ENCODE assay signal across 18 mouse cellular contexts in the genomic region with DNA sequence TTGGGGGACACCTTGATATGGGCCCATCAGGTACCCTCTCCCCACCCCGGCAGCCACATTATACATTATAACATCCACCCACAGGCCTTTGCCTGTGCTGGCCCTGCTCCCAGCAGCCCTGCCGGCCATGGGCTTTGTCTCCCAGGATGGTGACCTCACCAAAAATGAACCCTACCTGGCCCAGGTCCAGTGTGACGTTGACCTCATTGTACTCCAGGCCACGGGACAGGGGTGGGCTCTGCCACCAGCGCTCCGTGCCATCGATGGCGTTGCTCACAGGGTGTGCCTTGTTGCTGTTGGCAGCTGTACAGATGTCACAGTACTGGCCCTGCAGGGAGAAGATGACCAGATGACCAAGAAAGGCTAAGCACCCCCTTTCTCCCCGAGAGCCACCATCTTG. TPM values are rescaled to one million over a fixed set of nuclear protein-coding genes. Genes with fewer than 3 reads are reported as not detected.
DNase-seq lines count a peak whose midpoint lies in the region; ATAC-seq and TF ChIP-seq lines count a peak whose summit lies in the region.
"Had no signal": no experiment of that assay in that cellular context is flagged by ENCODE, and none has a peak within 500 bp of the region (broad histone marks: within the 10 kb centered on the region; RNA-seq: fewer than 3 reads in every experiment).

No protein-coding gene starts in this region.

- H3K27me3 ChIP-seq in kidney, embryonic 14.5 days (ENCODE audit: control insufficient read depth, insufficient read depth, low read length): peaks cover 18% of the 10 kb centered on the region
- no peaks in the 10 kb centered on the region; the same call in 1 of the 2 replicates for H3K27me3 ChIP-seq in E14TG2a.4 (ENCODE audit: insufficient read depth, low read length)
- H3K27me3 ChIP-seq in lung, postnatal 0 days (replicated peaks; ENCODE audit: insufficient read depth, low read length): no peaks in the 10 kb centered on the region

- H3K9me3 ChIP-seq in kidney, embryonic 14.5 days (ENCODE audit: control insufficient read depth, low read length): no peaks in the 10 kb centered on the region
- H3K9me3 ChIP-seq in E14TG2a.4 (ENCODE audit: low read length): no peaks in the 10 kb centered on the region
- no peaks in the 10 kb centered on the region for H3K9me3 ChIP-seq in lung, postnatal 0 days (ENCODE audit: low read length)
- H3K9me3 ChIP-seq: forebrain, embryonic 12.5 days; G1E; heart, embryonic 15.5 days; hindbrain, embryonic 10.5 days; neural tube, embryonic 12.5 days had no signal

- H3K27ac ChIP-seq in kidney, embryonic 14.5 days (ENCODE audit: low read depth, low read length): no peak overlapping the region
- H3K27ac ChIP-seq in brown adipose tissue, adult 24 weeks (replicated peaks; ENCODE audit: low read depth, low read length): 0 out of 2 replicates have a peak overlapping the region, but pooled peaks have one; percentile 17
- peak overlapping the region; percentile 94 for H3K27ac ChIP-seq in lung, postnatal 0 days (ENCODE audit: low read length)
- H3K27ac ChIP-seq: forebrain, embryonic 12.5 days; heart, embryonic 15.5 days; hindbrain, embryonic 10.5 days; neural tube, embryonic 12.5 days had no signal

- no peak overlapping the region for H3K4me2 ChIP-seq in kidney, embryonic 14.5 days (replicated peaks; ENCODE audit: low read depth, low read length)
- no peak overlapping the region for H3K4me2 ChIP-seq in lung, postnatal 0 days (replicated peaks; ENCODE audit: low read depth, low read length)
- H3K4me2 ChIP-seq: forebrain, embryonic 12.5 days; heart, embryonic 15.5 days; midbrain, embryonic 11.5 days; neural tube, embryonic 12.5 days had no signal

- H3K36me3 ChIP-seq in kidney, embryonic 14.5 days (ENCODE audit: control insufficient read depth, insufficient read depth, low read length): no peaks in the 10 kb centered on the region
- peaks cover 70% of the 10 kb centered on the region for H3K36me3 ChIP-seq in E14TG2a.4 (ENCODE audit: insufficient read depth, low read length)
- H3K36me3 ChIP-seq in lung, postnatal 0 days (ENCODE audit: insufficient read depth, low read length): peaks cover 5% of the 10 kb centered on the region; the same call in 1 of the 2 replicates
- H3K36me3 ChIP-seq: forebrain, embryonic 12.5 days; heart, embryonic 15.5 days; neural tube, embryonic 12.5 days had no signal

- WGBS in kidney, embryonic 14.5 days: 94% methylated on average over 9 of the region's 9 CpGs
- WGBS in lung, postnatal 0 days: 57% methylated on average over 9 of the region's 9 CpGs

- no peak overlapping the region for H3K4me3 ChIP-seq in kidney, embryonic 14.5 days (ENCODE audit: low read length)
- H3K4me3 ChIP-seq in E14TG2a.4 (replicated peaks; ENCODE audit: low read length): peak overlapping the region; percentile 96
- H3K4me3 ChIP-seq in brown adipose tissue, adult 24 weeks (ENCODE audit: insufficient read depth, low read depth, low read length): no peak overlapping the region
- no peak overlapping the region for H3K4me3 ChIP-seq in lung, postnatal 0 days (ENCODE audit: low read depth, low read length)
- H3K4me3 ChIP-seq: forebrain, embryonic 12.5 days; heart, embryonic 15.5 days; hindbrain, embryonic 10.5 days; neural tube, embryonic 12.5 days had no signal

- ATAC-seq in kidney, embryonic 14.5 days (ENCODE audit: low FRiP score, low TSS enrichment): no peak
- no peak for ATAC-seq in lung, postnatal 0 days
- ATAC-seq in megakaryocyte progenitor cell, adult 5-6 weeks (replicated peaks; ENCODE audit: poor library complexity): no peak
- ATAC-seq: liver, postnatal 0 days had no signal

- DNase-seq in kidney, adult 18-20 months: peak; percentile 34
- no peak for DNase-seq in lung, postnatal 0 days (ENCODE audit: low spot score)
- DNase-seq in cerebellum, postnatal 10 days: no peak
- DNase-seq: cerebellum, adult 9-11 months; layer of hippocampus, postnatal 36 days; liver; liver, postnatal 0 days; right cerebral cortex, postnatal 25 days had no signal

- TF ChIP-seq EP300 in lung, postnatal 0 days (IDR thresholded peaks at IDR 0.05): no peak

- H3K9ac ChIP-seq in kidney, embryonic 14.5 days (ENCODE audit: low read depth, low read length): no peak overlapping the region
- H3K9ac ChIP-seq in lung, postnatal 0 days (replicated peaks; ENCODE audit: low read depth): no peak overlapping the region
- H3K9ac ChIP-seq: forebrain, embryonic 12.5 days; heart, embryonic 15.5 days; liver, postnatal 0 days; neural tube, embryonic 12.5 days had no signal

- TF ChIP-seq CTCF in E14TG2a.4 (conservative IDR thresholded peaks at IDR 0.05; ENCODE audit: low read length): no peak
- no peak for TF ChIP-seq CTCF in lung, postnatal 0 days (IDR thresholded peaks at IDR 0.05)

- H3K4me1 ChIP-seq in kidney, embryonic 14.5 days (ENCODE audit: control insufficient read depth, insufficient read depth, low read length): peaks cover 13% of the 10 kb centered on the region
- peaks cover 89% of the 10 kb centered on the region for H3K4me1 ChIP-seq in E14TG2a.4 (replicated peaks; ENCODE audit: low read depth, low read length)
- H3K4me1 ChIP-seq in brown adipose tissue, adult 24 weeks (ENCODE audit: control insufficient read depth, insufficient read depth, insufficient read length, low read length): peaks cover 46% of the 10 kb centered on the region
- H3K4me1 ChIP-seq in lung, postnatal 0 days (ENCODE audit: insufficient read depth, low read depth, low read length): peaks cover 67% of the 10 kb centered on the region

RNA-seq across cellular contexts. Expression of gene Lama5, which starts 4.6 kb away (rescaled TPM):
- polyA plus RNA-seq in kidney, embryonic 14.5 days (2014; fragmentation: Nextera tagmentation; extraction: Ambion mirVana): 43.1 and 54.1 TPM in 2 replicates
- polyA plus RNA-seq in brown adipose tissue, adult 24 weeks (2012; ENCODE audit: insufficient read depth, insufficient read length, missing spikeins): 3.2 and 7.3 TPM in 2 replicates
- polyA plus RNA-seq in lung, postnatal 0 days (2015; fragmentation: Nextera tagmentation; extraction: Ambion mirVana): 83.7 and 85.3 TPM in 2 replicates
- 0.07 and 2.1 TPM in 2 replicates for total RNA-seq in megakaryocyte progenitor cell, adult 5-6 weeks (2015)
- total RNA-seq in megakaryocyte progenitor cell, adult 5-6 weeks (2017): 0.03 and 0.08 TPM in 2 replicates

RNA-seq across cellular contexts. Expression of gene Rps21, which starts 36.1 kb away (rescaled TPM):
- 730 and 1,037 TPM in 2 replicates for polyA plus RNA-seq in kidney, embryonic 14.5 days (2014; fragmentation: Nextera tagmentation; extraction: Ambion mirVana)
- polyA plus RNA-seq in brown adipose tissue, adult 24 weeks (2012; ENCODE audit: insufficient read depth, insufficient read length, missing spikeins): 875 and 1,284 TPM in 2 replicates
- polyA plus RNA-seq in lung, postnatal 0 days (2015; fragmentation: Nextera tagmentation; extraction: Ambion mirVana): 418 and 453 TPM in 2 replicates
- 1,700 and 1,787 TPM in 2 replicates for total RNA-seq in megakaryocyte progenitor cell, adult 5-6 weeks (2015)
- 2,626 and 3,717 TPM in 2 replicates for total RNA-seq in megakaryocyte progenitor cell, adult 5-6 weeks (2017)

RNA-seq across cellular contexts. Expression of gene Adrm1, which starts 49.8 kb away (rescaled TPM):
- polyA plus RNA-seq in kidney, embryonic 14.5 days (2014; fragmentation: Nextera tagmentation; extraction: Ambion mirVana): 159 and 160 TPM in 2 replicates
- polyA plus RNA-seq in brown adipose tissue, adult 24 weeks (2012; ENCODE audit: insufficient read depth, insufficient read length, missing spikeins): 65.9 and 105 TPM in 2 replicates
- 119 and 136 TPM in 2 replicates for polyA plus RNA-seq in lung, postnatal 0 days (2015; fragmentation: Nextera tagmentation; extraction: Ambion mirVana)
- 67.6 and 85.2 TPM in 2 replicates for total RNA-seq in megakaryocyte progenitor cell, adult 5-6 weeks (2015)
- total RNA-seq in megakaryocyte progenitor cell, adult 5-6 weeks (2017): 52.9 and 84.5 TPM in 2 replicates

RNA-seq across cellular contexts. Expression of gene Cables2, which starts 52.2 kb away (rescaled TPM):
- polyA plus RNA-seq in kidney, embryonic 14.5 days (2014; fragmentation: Nextera tagmentation; extraction: Ambion mirVana): 13.3 and 21.1 TPM in 2 replicates
- polyA plus RNA-seq in brown adipose tissue, adult 24 weeks (2012; ENCODE audit: insufficient read depth, insufficient read length, missing spikeins): 4.6 and 5.1 TPM in 2 replicates
- 15.5 and 16.1 TPM in 2 replicates for polyA plus RNA-seq in lung, postnatal 0 days (2015; fragmentation: Nextera tagmentation; extraction: Ambion mirVana)
- total RNA-seq in megakaryocyte progenitor cell, adult 5-6 weeks (2015): 12.6 and 15.1 TPM in 2 replicates
- 9.9 and 12.7 TPM in 2 replicates for total RNA-seq in megakaryocyte progenitor cell, adult 5-6 weeks (2017)
